Mouse (Mus musculus) retina, postnatal 7 days (tissue): ENCODE measurements around the gene Atg9a.

Experiments
- DNase-seq: peaks from one replicate; pipeline ENCODE4 v3.0.0-alpha.2; 2012; ENCODE audit warnings: low read depth, low spot score

Gene Atg9a

DNA sequence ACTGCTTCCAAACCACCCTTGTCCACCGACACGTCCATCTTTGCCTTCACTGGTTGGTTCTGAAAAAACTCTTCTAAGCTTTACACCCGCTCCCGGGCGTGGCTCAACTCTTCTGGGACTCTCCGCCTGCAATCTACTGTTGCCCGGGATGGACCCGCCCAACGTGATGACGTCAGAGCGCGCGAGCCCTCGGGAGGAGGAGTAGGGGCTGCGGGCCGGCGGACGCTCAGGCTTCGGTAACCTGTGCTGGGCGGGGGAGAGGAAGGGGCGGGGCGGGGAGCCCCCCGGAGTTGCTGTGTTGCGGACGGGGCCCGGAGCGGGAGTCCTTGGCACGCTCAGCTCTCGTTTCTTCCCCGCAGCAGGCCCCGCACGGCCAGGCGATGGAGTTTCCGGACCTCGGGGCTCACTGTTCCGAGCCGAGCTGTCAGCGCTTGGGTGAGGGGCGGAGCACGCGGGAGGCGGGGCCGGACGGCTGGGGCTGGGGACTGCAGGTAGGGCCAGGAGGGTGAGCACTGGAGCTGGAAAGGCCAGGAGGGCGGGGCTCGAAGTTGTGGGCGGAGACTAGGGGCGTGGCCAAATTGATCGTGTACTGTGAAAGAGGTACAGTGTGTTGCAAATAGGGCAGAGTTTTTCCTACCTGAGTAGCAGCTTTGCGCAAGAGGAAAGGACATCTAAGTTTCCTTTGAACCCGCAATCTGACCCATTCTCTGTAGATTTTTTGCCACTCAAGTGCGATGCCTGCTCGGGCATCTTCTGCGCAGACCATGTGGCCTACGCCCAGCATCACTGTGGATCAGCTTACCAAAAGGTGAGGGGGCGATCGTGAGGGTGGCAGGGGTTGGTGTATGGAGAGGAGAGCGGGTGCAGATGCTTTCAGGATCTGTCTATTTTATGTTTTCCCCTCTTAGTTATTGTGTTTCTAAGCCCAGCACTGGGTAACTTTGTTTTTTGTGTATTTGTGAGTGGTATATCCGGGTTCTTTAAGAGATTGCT is 23.2 kb downstream of the Atg9a start, which contains the start of gene Zfand2b:
Gene Zfand2b, plus strand, starts transcription at position 175 of the 993 bp plus-strand sequence.
- peak; percentile 88 for DNase-seq

DNA sequence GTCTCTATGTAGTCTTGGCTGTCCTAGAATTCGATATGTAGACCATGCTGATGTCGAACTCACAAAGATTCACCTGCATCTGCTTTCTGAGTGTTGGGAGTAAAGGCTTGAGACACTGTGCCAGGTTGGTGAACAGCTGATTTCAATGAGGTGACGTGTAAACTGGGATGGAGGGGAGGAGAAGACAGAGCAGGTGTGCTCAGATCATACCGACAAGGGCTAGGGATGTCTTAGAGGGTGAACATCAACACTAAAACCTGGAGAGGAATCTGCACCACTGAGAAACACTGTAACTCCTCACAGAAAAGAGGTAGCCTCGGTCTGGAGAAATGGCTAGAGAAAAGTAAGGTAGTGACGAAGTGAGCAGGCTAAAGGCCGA is 23.9 kb downstream of the Atg9a start:
- DNase-seq: no peak

DNA sequence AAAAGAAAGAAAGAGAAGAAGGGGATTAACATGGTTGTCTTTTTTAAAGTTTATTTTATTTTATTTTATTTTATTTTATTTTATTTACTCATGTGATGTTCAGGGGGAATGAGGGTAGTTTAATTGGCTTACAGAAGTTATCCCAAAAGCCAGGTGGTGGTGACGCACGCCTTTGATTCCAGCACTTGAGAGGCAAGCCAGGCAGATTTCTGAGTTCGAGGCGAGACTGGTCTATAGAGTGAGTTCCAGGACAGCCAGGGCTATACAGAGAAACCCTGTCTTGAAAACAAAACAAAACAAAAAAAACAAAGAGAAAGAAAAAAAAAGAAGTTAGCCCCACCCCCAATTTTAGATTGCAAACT is 31.8 kb downstream of the Atg9a start:
- DNase-seq: no peak

DNA sequence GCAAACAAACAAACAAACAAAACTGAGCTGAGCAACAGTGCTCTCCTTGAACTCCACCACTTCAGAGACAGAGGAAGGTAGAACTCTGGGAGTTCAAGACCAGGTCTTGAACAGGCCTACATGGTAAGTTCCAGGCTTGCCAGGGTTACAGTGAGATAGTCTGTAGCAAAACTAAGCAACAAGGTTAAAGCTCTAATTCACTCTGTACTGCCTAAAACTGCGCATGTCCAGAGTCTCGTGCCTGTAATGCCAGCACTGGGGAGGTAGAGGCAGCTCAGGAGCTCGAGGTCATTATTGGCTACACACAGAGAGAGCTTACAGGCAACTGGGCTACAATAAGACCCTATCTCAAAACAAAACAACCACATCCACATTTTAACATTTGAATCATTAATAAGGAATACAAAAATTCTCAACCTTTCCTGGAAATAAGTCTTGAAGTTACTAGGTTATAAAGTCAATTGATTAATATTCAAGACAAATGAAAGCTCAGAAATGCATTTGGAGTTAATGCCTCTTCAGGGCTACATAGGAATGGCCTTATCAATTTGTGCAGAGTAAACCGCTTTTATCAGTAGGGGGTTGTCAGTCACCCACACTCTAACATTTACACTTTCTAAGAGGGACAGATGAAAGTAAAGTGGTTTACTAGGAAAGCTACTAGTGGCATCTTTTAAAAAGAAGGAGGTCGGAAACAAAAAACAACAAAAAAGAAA is 32.3 kb downstream of the Atg9a start:
- DNase-seq: no peak

DNA sequence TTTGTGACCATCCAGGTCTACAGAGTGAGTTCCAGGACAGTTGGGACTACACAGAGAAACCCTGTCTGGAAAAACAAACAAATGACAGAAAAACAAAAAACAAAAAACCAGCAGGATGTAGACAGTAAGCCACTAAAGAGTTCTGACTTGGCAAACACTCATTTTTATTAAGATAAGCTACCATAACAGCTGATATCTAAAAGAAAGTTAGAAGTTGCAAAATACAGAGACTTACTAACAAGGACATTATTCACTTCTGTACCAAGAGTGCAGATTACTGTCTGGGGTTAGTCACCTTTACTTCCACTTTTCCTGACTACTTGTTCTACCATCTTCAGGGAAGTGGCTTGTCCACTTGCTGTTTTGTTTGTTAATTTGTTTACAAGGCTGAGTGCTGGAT is 33.0 kb downstream of the Atg9a start:
- no peak for DNase-seq

DNA sequence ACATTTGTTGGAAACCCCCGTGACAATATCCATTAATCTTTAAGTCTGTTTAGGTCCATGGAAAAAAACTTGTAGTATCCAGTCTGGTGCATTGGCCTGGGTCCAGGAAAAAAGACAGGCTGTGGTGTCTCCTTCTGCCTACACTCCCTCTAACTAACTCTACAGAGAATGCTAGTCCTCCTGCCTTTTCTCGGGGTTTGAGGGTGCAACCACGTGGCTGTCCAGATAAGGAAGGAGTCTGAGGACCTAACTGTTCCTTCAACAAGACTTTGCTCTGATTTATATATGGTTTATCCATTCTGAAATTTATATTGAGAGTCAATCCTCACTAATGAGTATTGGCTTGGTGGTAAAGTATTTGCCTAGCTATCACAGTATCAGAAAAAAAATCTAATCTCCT is 36.2 kb downstream of the Atg9a start:
- no peak for DNase-seq

DNA sequence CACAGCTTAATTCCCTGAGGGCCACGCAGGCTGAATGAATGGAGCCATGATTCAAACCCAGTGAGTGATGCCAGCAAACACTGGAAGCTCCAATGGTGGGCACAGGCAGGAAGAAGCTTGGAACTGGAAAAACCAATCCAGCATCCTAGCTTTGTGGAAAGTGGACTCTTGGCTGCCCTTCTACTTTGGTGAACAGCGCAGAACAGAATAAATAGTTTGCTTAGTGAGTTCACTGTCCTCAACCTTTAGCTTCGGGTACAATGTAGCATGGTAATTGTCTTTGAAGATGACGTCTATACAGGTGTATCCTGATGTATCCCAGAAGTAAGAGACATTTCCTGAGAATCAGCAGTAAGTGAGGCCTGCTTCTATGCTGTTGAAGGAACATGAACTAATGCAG is 43.3 kb downstream of the Atg9a start:
- no peak for DNase-seq

DNA sequence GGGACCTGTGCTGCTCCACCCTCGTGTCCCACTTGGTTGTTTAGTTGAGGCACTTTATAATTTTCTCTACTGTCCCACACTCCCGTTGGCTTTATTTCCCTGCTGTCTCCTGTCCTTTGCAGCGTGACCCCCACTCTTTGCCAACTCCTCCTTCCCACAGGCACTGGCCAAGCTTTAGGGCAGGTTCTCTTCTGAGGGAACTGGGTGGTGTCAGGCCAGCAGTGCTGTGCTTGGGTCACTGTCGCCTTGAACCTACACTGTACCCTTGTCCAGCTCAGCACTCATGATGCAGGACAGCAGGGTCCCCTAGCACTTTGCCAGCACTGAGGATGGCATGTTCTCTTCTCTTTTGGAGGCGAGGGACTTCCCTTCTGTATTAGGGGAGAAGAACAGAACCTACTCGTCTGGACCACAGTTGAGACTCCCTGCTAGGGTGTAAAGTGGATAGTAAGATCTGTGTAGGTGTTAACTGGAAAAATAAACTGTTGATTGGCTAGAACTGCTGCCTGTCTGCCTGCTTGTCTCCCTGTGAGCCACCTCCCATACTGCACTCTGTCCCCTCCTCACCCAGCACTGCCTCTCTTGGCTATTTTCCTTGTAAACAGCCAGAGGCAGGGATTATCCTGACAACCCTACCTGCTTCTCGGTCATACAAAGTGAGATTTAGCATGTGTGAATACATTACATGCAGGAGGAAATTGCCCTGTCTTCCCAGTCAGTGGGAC is 44.4 kb downstream of the Atg9a start:
- no peak for DNase-seq

DNA sequence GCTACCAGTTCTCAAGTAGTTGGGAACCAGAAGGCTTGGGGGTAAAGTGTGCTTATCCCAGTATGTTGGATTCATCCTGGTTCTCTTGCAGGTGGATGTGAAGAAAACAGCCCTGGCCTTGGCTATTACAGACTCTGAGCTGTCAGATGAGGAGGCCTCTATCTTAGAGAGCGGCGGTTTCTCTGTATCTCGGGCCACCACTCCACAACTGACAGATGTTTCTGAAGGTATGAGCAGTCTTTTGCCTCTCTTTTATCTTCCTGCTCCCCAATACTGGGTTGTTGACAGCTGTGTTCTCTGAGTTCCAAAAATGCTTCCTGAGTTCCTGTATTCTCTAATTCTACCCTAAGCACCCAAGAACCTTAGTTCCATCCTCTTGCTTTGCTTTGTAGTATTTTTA is 46.4 kb downstream of the Atg9a start:
- DNase-seq: no peak

DNA sequence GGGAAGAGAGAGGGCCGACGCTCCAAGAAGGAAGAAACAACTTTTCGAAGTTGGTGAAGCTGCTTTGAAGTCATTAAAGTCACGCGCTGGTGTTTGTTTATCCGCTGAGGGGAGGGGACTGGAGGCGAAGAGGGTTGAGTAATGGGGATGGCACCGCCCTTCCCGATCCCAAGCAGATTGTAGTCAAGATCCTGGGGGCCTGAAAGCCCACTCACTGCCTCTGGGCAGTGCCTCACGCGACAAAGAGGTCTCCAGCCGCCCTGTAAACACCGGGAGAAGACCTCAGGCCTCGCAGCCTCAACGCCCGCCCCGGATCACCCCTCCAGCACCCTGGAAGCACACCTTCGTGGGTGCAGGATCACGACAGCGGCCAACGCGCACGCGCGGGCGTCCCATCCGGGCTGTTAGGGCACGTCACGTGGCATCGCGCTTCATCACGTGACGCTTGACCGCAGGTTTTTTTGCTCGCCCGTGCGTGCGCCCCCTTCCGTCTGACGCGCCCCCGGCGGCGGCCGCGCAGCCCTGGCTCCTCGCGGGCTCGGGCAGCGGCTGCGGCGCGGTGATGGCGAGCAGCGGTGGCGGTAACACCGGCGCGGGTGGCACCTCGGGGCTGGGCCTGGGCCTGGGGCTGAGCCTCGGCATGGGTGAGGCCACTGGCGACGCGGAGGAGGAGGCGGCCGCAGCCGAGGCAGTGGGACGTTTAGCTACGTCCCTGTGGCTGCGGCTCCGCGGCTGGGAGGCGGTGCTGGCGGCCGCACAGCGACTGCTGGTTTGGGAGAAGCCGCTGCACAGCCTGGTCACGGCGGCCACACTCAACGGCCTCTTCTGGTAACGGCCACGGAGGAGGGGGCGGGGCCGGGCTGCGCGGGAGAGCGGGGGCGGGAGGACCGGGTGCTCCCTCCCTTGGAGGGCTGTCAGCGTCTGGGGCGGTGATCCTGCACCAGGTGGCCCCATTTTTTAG is 49.4 kb downstream of the Atg9a start, which contains the start of the genes Cnppd1 and Retreg2:
Gene Cnppd1, minus strand, starts transcription at position 411 of the 961 bp plus-strand sequence.
Gene Retreg2, plus strand, starts transcription at position 478 of the 961 bp plus-strand sequence.
- DNase-seq: peak; percentile 92

DNA sequence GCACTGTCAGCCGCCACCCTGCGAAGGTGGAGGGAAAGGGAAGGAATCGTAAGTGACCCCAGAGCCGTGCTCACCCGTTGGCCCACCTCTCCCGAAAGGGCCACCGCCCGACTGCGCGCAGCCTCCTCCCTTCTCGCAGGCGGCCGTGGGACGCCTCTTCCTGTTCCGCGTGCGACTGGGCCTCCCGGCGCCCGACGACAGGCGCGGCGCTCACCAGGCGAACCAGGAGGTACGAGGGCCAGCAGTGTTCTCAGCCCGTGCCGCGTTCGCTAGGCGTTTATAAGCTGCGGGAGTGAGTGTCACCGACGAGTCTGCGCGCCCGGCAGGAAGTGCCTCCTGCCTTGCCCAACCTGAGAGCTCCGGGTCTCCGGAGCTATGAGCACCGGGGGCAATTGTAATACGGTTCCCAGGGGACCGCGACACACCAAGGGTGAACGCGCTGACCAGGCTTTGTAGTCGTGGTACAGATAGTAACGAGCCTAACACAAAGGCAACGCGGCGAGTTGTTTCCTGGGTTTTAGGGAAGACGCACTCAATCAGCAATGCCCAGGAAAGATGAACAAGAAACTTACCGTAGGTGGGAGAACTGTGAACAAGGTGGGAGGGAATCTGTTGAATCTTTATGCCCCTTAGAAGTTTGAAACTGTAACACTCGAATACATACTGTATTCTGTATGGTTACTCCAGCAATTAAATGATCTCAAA is 50.4 kb downstream of the Atg9a start:
- DNase-seq: no peak

DNA sequence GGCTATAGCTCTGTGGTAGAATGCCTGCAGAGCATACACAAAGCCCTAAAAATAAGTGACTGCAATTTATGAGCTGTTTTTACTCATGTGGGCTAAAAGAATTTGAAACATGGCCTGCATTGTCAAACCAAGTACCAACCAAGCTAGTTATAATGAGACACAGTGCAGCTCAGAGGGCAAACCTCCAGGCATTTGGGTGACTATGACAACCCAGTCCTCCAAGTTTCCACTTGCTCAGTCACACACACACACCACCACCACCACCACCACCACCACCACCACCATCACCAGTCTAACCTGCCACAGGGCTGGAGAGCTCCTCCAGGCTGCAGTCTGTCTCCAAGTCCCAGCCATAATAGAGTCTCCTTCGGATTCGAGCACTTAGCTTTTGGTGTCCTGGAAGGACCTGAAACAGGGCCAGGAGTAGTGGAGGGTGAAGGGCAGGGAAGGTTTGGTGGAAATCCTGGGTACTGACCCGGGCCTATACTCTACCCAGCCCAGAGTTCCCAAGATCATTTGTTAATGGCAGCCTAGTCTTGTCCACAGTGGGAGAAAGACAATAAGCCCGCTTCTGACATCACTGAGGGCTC is 51.3 kb downstream of the Atg9a start:
- DNase-seq: no peak

DNA sequence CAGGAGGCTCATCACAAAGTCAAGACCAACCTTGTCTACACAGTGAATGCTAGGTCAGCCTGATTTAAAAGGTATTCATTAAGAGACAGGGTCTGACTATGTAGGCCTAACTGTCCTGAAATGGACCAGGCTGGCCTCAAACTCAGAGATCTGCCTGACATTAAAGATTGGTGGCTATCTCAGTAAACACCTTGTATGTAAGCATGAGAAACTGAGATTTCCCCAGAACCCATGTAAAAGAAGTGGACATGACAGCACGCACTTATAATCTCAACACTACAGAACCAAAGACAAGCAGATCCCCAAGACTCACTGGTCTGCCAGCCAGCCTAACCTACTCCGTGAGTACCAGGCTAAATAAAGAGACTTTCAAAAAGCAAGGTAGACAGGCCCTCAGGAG is 53.5 kb downstream of the Atg9a start:
- DNase-seq: no peak

DNA sequence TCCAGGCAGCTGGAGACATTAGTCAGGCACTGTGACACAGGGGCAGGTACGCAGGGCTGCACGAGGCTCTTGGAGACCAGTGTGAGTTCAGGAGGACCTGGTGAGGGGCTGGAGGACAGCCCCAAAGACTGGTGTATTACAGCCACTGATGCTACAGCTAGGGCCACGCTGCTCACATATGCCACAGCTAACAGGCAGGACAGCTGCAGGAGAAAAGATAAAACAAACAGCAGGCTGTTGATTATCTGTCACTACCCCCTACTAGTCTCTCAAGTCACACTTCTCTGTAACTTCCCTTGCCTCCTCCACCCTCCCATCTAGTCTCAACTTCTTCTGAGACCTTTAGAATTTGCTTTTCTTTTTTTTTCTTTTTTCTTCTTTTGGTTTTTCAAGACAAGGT is 55.3 kb downstream of the Atg9a start:
- no peak for DNase-seq

DNA sequence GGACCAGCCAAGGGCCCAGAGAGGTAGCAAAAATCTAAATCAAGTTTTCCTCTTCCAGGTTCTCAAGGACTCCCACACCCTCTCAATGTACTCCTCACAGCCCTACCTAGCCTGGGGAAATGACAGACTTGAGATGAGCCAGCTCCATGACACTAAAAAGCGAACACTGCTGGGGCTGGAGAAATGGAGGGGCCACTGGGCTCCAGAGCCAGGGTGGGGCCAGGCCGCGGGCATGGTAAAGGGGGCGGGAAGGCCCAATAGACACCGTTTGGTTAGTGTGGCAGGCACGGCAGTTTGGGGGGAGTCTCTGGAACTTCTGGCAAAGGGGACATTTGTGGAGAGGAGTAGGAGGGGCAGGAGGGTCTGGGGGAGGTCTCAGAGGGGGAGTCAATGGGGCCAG is 55.7 kb downstream of the Atg9a start:
- DNase-seq: no peak

DNA sequence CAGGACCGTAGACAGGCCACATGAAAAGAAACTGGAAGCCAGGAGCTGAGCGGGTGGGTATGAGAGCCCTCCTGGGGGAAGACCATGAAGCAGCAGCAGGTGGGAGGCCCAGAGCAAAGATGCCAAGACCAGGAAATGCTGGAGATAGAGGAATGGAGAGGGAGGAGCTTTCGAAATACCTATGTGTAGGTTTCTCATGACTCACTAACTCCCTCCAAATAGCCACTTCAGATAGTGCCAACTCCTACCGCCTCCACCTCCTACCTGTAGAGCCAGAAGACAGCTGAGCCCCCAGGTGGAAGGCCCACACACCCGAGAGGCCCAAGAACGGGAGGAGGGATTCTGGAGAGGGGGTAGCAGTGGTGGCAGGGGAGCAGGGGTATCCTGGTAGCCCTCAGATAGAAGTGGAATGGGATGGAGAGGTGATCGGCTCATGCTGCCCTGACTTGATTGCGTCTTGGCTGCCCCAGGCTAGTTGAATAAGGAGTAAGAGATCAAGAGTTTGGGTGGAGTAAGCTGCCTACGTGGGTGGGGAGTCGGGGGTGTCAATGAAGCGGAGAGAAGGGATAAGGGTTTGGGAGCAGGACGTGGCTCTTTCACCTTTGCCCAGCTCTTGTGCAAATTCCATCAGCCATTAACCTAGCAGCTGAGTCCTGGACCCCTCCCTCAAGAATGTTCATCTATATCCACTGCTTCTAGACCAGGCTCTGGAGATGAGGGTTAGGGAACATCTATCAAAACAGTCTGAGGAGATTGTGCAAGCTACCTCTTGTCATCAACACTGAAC is 58.4 kb downstream of the Atg9a start, which contains the start of gene Slc23a3:
Gene Slc23a3, minus strand, starts transcription at position 470 of the 787 bp plus-strand sequence.
- DNase-seq: no peak
